Mouse (Mus musculus) liver, embryonic 12.5 days (tissue): ENCODE data around the gene Tut1. TPM values are rescaled to one million over a fixed set of nuclear protein-coding genes. Genes with fewer than 3 reads are reported as not detected.

Source experiments
- ATAC-seq: fragments of 200-750 bp; cut with Nextera tagmentation; 2 replicates; pipeline ENCODE4 v1.8.0; 2017; ENCODE audit warnings: moderate number of reproducible peaks, mild to moderate bottlenecking, moderate library complexity
- H3K27ac ChIP-seq: fragments of 300-500 bp; sonication (generic); 2 replicates; pipeline ENCODE4 v1.5.1; 2016; ENCODE audit warnings: mild to moderate bottlenecking
- H3K27me3 ChIP-seq: fragments of 300-500 bp; sonication (generic); replicated peaks from 2 replicates; pipeline ENCODE4 v1.6.1; 2016; ENCODE audit warnings: mild to moderate bottlenecking, moderate library complexity
- H3K36me3 ChIP-seq: fragments of 300-500 bp; sonication (generic); 2 replicates; pipeline ENCODE4 v1.6.1; 2016; ENCODE audit warnings: mild to moderate bottlenecking, moderate library complexity
- H3K4me1 ChIP-seq: fragments of 300-500 bp; sonication (generic); 2 replicates; pipeline ENCODE4 v1.6.1; 2016
- H3K4me2 ChIP-seq: fragments of 300-500 bp; sonication (generic); 2 replicates; pipeline ENCODE4 v1.6.1; 2016; ENCODE audit warnings: mild to moderate bottlenecking, moderate library complexity
- H3K4me3 ChIP-seq: fragments of 300-500 bp; sonication (generic); 2 replicates; pipeline ENCODE4 v1.5.1; 2016; ENCODE audit warnings: mild to moderate bottlenecking, moderate library complexity
- H3K9ac ChIP-seq: fragments of 300-500 bp; sonication (generic); 2 replicates; pipeline ENCODE4 v1.6.1; 2016; ENCODE audit warnings: mild to moderate bottlenecking, moderate library complexity
- H3K9me3 ChIP-seq: fragments of 300-500 bp; sonication (generic); replicated peaks from 2 replicates; pipeline ENCODE4 v1.6.1; 2016; ENCODE audit warnings: mild to moderate bottlenecking, moderate library complexity
- WGBS: fragments of 180-500 bp; shearing (Covaris S2); methylation state at CpG from one replicate; pipeline ENCODE4 v1.1.7; 2016; ENCODE audit not compliant: insufficient replicate concordance; 5-methylcytosine and 5-hydroxymethylcytosine counted together
- polyA plus RNA-seq: library from polyadenylated mRNA; unstranded; fragments of >200 nt; fragmentation: Nextera tagmentation; extraction: Ambion mirVana; gene quantifications from 2 replicates; pipeline ENCODE4 v1.2.1, GENCODE M21; 2016

The Tut1 gene
- polyA plus RNA-seq, 1 experiment from 2014 or later, result 27.7 TPM

GRCm38 (mm10) chr19:8928689-8929223, 24.9 kb upstream of the Tut1 start:
- H3K27me3 ChIP-seq, result no peaks in the 10 kb centered on the region
- H3K4me2 ChIP-seq, result peak overlapping the region; percentile 96
- peak overlapping the region; percentile 83 for H3K9ac ChIP-seq
- WGBS, result 36% methylated on average over 16 of the region's 16 CpGs
- peaks cover 55% of the 10 kb centered on the region for H3K4me1 ChIP-seq
- H3K36me3 ChIP-seq, result peaks cover 56% of the 10 kb centered on the region
- peak overlapping the region; percentile 81 for H3K4me3 ChIP-seq
- peak; percentile 14; the same call in 1 of the 2 replicates for ATAC-seq
- peak overlapping the region; percentile 92 for H3K27ac ChIP-seq
- H3K9me3 ChIP-seq, result no peaks in the 10 kb centered on the region

GRCm38 (mm10) chr19:8929224-8930088, 24.2 kb upstream of the Tut1 start, which contains the start of the genes Rom1 and Eml3:
Rom1 (minus strand) TSS chr19:8929356.
Eml3 (plus strand) TSS chr19:8929552.
- Histone ChIP-seq H3K4me1 (peaks cover 50% of the 10 kb centered on the region), H3K36me3 (peaks cover 58% of the 10 kb centered on the region), H3K27ac (peak within 1 kb of the TSS; percentile 92), H3K4me2 (peak within 1 kb of the TSS; percentile 96), H3K9me3 (no peaks in the 10 kb centered on the region), H3K27me3 (no peaks in the 10 kb centered on the region), H3K4me3 (peak within 1 kb of the TSS; percentile 81), H3K9ac (peak within 1 kb of the TSS; percentile 83)
- ATAC-seq, result peak; percentile 77
- WGBS, result 4% methylated on average over 57 of the region's 74 CpGs

DNA sequence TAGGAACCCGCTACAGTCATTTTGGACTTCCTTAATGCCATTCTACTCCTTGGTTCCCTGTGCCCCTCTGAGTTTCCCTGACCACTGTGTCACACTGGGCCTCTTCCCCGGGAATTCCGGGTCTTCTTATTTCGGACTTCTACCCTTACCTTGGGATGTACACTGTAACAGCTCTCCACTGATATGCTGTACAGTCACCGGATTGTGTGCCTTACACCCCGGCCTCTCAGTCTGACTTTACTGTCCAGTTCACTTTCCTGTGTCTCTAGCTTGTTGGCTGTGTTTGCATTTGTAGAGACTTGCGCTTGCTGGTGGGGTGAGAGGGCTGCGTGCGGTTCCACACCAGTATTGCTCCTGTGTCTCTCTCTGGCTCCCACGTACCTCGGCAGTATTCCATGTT, 23.5 kb upstream of the Tut1 start:
- H3K4me3 ChIP-seq, result peak overlapping the region; percentile 81
- H3K4me1 ChIP-seq, result peaks cover 50% of the 10 kb centered on the region
- H3K27ac ChIP-seq, result peak overlapping the region; percentile 92
- peak overlapping the region; percentile 83 for H3K9ac ChIP-seq
- WGBS, result 8% methylated on average over 11 of the region's 11 CpGs
- H3K27me3 ChIP-seq, result no peaks in the 10 kb centered on the region
- H3K36me3 ChIP-seq, result peaks cover 61% of the 10 kb centered on the region
- ATAC-seq, result no peak
- no peaks in the 10 kb centered on the region for H3K9me3 ChIP-seq
- peak overlapping the region; percentile 96 for H3K4me2 ChIP-seq

DNA sequence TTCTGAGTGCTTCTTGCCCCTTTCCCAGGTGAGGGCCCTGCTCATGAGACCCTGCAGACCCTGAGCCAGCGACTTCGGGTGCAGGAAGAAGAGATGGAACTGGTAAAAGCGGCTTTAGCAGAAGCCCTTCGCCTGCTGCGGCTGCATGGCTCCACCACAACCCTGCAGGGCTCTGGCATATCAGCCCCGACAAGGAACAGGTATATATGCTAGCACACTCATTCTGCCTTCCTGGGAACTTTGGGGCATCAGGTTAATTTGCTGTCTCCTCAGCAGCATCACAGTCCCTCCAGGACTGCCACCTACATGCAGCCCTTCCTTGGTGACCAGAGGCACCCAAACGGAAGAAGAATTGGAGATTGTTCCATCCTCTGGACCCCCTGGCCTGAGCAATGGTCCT, 22.9 kb upstream of the Tut1 start:
- Histone ChIP-seq H3K36me3 (peaks cover 61% of the 10 kb centered on the region), H3K9me3 (no peaks in the 10 kb centered on the region), H3K4me3 (peak overlapping the region; percentile 81), H3K4me1 (peaks cover 50% of the 10 kb centered on the region), H3K9ac (peak overlapping the region; percentile 83), H3K27me3 (no peaks in the 10 kb centered on the region), H3K4me2 (peak overlapping the region; percentile 96), H3K27ac (no peak overlapping the region)
- no peak for ATAC-seq
- 80% methylated on average over 7 of the region's 7 CpGs for WGBS

DNA sequence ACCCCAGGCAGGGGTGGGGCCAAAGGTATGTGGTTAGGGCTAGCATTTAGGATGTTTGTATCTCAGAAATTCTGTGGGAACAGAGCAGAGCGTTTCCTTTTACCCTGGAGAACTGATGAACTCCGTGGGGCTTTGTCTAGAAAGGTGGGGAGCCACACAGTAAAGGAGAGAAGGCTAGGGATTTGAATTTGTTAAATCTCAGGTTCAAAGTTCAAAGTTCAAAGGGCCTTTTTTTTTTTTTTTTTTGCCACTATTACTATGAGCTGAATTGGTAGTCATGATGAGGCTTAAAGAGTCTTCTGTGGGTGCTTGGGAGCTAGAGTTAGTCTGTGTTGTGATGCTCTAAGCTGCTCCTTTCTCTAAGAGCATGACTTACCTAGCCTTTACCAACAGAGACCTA, 16.9 kb upstream of the Tut1 start:
- H3K36me3 ChIP-seq, result peaks cover 76% of the 10 kb centered on the region
- WGBS, result 82% methylated on average over 2 of the region's 2 CpGs
- ATAC-seq, result no peak

GRCm38 (mm10) chr19:8940526-8941133, 13.0 kb upstream of the Tut1 start:
- Histone ChIP-seq H3K4me3 (no peak overlapping the region), H3K9ac (peak overlapping the region; percentile 99), H3K4me1 (peaks cover 43% of the 10 kb centered on the region), H3K27me3 (no peaks in the 10 kb centered on the region), H3K9me3 (no peaks in the 10 kb centered on the region), H3K4me2 (peak overlapping the region; percentile 69), H3K36me3 (peaks cover 69% of the 10 kb centered on the region), H3K27ac (peak overlapping the region; percentile 97)
- ATAC-seq, result no peak
- WGBS, result 78% methylated on average over 15 of the region's 15 CpGs

More for the DNA sequence above, 16.9 kb upstream of the Tut1 start:
- Histone ChIP-seq H3K9ac (no peak overlapping the region), H3K4me1 (peaks cover 16% of the 10 kb centered on the region), H3K27ac (no peak overlapping the region), H3K27me3 (no peaks in the 10 kb centered on the region), H3K9me3 (no peaks in the 10 kb centered on the region), H3K4me3 (no peak overlapping the region), H3K4me2 (no peak overlapping the region)

GRCm38 (mm10) chr19:8941136-8941514, 12.5 kb upstream of the Tut1 start:
- H3K4me2 ChIP-seq, result peak overlapping the region; percentile 69
- no peaks in the 10 kb centered on the region for H3K27me3 ChIP-seq
- H3K4me1 ChIP-seq, result peaks cover 48% of the 10 kb centered on the region
- peaks cover 69% of the 10 kb centered on the region for H3K36me3 ChIP-seq
- ATAC-seq, result 0 out of 2 replicates have a peak, but pooled peaks have one; percentile 2
- H3K9me3 ChIP-seq, result no peaks in the 10 kb centered on the region
- 54% methylated on average over 10 of the region's 10 CpGs for WGBS
- H3K27ac ChIP-seq, result peak overlapping the region; percentile 97
- peak overlapping the region; percentile 97 for H3K4me3 ChIP-seq
- H3K9ac ChIP-seq, result peak overlapping the region; percentile 99

- H3K9ac ChIP-seq, result peak within 1 kb of the TSS; percentile 99
- peak; percentile 89 for ATAC-seq
- H3K9me3 ChIP-seq, result no peaks in the 10 kb centered on the region
- peak within 1 kb of the TSS; percentile 97 for H3K4me3 ChIP-seq
- H3K4me2 ChIP-seq, result peak within 1 kb of the TSS; percentile 69
- peaks cover 69% of the 10 kb centered on the region for H3K36me3 ChIP-seq
- WGBS, result under 1% methylated on average over 64 of the region's 64 CpGs
- H3K27ac ChIP-seq, result peak within 1 kb of the TSS; percentile 97
- H3K27me3 ChIP-seq, result no peaks in the 10 kb centered on the region
- H3K4me1 ChIP-seq, result peaks cover 53% of the 10 kb centered on the region
These were observed 12.0 kb upstream of the Tut1 start, which contains the start of gene Mta2 for GRCm38 (mm10) chr19:8941515-8942217. Mta2 (plus strand) TSS chr19:8941875.

DNA sequence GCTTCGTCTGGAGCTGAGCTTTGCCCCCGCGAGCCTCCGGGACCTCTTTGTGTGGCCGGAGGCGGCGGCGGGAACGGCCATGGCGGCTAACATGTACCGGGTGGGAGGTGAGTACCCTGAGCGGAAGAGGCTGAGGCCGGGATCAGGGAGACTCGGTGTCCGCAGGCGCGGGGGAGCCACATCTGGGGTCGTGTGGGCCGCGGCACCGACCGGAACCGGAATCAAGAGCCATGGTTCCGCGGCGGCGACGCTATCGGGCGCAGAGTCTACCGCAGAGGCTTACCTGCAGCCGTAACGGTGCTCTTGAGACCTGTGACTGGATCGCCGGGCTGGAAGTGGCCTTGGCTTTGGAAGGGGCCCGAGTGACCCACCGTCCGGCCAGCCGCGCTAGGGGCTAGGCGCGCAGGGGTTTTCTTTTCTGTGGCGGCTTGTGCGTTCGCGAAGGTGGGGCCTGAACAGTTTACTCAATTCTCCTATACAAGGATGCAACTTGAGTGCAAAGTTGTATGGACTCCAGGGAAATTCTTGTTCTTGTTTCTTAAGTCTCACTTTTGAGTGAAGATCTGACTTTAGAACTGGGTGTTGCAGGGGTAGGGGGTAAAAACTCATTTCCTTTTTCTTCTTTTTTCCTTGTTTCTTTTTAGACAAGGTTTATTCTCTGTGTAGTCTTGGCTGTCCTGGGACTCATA, 11.2 kb upstream of the Tut1 start:
- H3K36me3 ChIP-seq, result peaks cover 68% of the 10 kb centered on the region
- H3K27ac ChIP-seq, result peak overlapping the region; percentile 97
- peak; percentile 20 for ATAC-seq
- no peaks in the 10 kb centered on the region for H3K27me3 ChIP-seq
- no peaks in the 10 kb centered on the region for H3K9me3 ChIP-seq
- peak overlapping the region; percentile 97 for H3K4me3 ChIP-seq
- peak overlapping the region; percentile 69 for H3K4me2 ChIP-seq
- peaks cover 59% of the 10 kb centered on the region for H3K4me1 ChIP-seq
- H3K9ac ChIP-seq, result peak overlapping the region; percentile 99
- under 1% methylated on average over 46 of the region's 46 CpGs for WGBS

DNA sequence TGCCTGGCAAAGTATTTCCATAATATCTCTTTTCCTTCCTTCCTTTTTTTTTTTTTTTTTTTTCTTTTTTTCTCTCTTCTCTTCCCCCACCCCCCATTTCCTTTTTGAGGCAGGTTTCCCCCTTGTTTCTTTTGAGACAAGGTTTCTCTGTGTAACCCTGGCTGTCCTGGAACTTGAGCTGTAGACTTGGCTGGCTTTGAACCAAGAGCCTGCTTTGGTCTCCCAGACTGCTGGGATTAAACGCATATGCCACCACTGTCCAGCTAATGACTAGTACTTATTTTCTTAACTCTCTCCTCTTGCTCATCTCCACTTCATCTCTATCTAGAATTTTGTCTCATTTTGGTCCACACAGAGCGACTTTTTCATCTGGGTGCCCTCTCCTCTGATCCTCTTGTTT, 10.6 kb upstream of the Tut1 start:
- Histone ChIP-seq H3K4me1 (peaks cover 66% of the 10 kb centered on the region), H3K9me3 (no peaks in the 10 kb centered on the region), H3K4me3 (peak overlapping the region; percentile 97), H3K4me2 (peak overlapping the region; percentile 69), H3K36me3 (peaks cover 70% of the 10 kb centered on the region), H3K27me3 (no peaks in the 10 kb centered on the region), H3K9ac (peak overlapping the region; percentile 99), H3K27ac (peak overlapping the region; percentile 97)
- no peak for ATAC-seq
- 32% methylated on average over 2 of the region's 2 CpGs for WGBS

- Histone ChIP-seq H3K36me3 (peaks cover 70% of the 10 kb centered on the region), H3K9me3 (no peaks in the 10 kb centered on the region), H3K9ac (peak overlapping the region; percentile 99), H3K4me2 (peak overlapping the region; percentile 69), H3K27ac (peak overlapping the region; percentile 97), H3K4me1 (peaks cover 67% of the 10 kb centered on the region), H3K27me3 (no peaks in the 10 kb centered on the region), H3K4me3 (peak overlapping the region; percentile 97)
- peak; percentile 51 for ATAC-seq
- WGBS, result 14% methylated on average over 5 of the region's 5 CpGs
These were observed 9.6 kb upstream of the Tut1 start for GRCm38 (mm10) chr19:8944062-8944461.
